Mouse (Mus musculus) intestine, embryonic 15.5 days (tissue): Measurements from ENCODE around the gene Jam3. TPM values are rescaled to one million over a fixed set of nuclear protein-coding genes. Genes with fewer than 3 reads are reported as not detected.

Source experiments
- ATAC-seq: fragments of 200-750 bp; cut with Nextera tagmentation; 2 replicates; pipeline ENCODE4 v1.8.0; 2017; ENCODE audit warnings: moderate TSS enrichment, moderate library complexity
- H3K27ac ChIP-seq: fragments of 300-500 bp; sonication (generic); 2 replicates; pipeline ENCODE4 v1.5.1; 2015; ENCODE audit warnings: mild to moderate bottlenecking, inconsistent platforms
- H3K27me3 ChIP-seq: fragments of 300-500 bp; sonication (generic); replicated peaks from 2 replicates; pipeline ENCODE4 v1.6.1; 2015; ENCODE audit warnings: inconsistent platforms
- H3K36me3 ChIP-seq: fragments of 300-500 bp; sonication (generic); 2 replicates; pipeline ENCODE4 v1.6.1; 2015; ENCODE audit warnings: inconsistent platforms
- H3K4me1 ChIP-seq: fragments of 300-500 bp; sonication (generic); replicated peaks from 2 replicates; pipeline ENCODE4 v1.6.1; 2015; ENCODE audit warnings: inconsistent platforms
- H3K4me2 ChIP-seq: fragments of 300-500 bp; sonication (generic); replicated peaks from 2 replicates; pipeline ENCODE4 v1.6.1; 2015; ENCODE audit warnings: mild to moderate bottlenecking, inconsistent platforms
- H3K4me3 ChIP-seq: fragments of 300-500 bp; sonication (generic); replicated peaks from 2 replicates; pipeline ENCODE4 v1.5.1; 2015; ENCODE audit warnings: inconsistent platforms
- H3K9ac ChIP-seq: fragments of 300-500 bp; sonication (generic); 2 replicates; pipeline ENCODE4 v1.6.1; 2015; ENCODE audit warnings: inconsistent platforms
- H3K9me3 ChIP-seq: fragments of 300-500 bp; sonication (generic); 2 replicates; pipeline ENCODE4 v1.6.1; 2016; ENCODE audit warnings: inconsistent platforms
- WGBS: fragments of 180-500 bp; shearing (Covaris S2); methylation state at CpG from one replicate; pipeline ENCODE4 v1.1.7; 2015; 5-methylcytosine and 5-hydroxymethylcytosine counted together
- polyA plus RNA-seq: library from polyadenylated mRNA; unstranded; fragments of >200 nt; fragmentation: Nextera tagmentation; extraction: Ambion mirVana; gene quantifications from 2 replicates; pipeline ENCODE4 v1.2.1, GENCODE M21; 2015

The Jam3 gene
- polyA plus RNA-seq, 1 experiment from 2014 or later, result 55.1 TPM

DNA sequence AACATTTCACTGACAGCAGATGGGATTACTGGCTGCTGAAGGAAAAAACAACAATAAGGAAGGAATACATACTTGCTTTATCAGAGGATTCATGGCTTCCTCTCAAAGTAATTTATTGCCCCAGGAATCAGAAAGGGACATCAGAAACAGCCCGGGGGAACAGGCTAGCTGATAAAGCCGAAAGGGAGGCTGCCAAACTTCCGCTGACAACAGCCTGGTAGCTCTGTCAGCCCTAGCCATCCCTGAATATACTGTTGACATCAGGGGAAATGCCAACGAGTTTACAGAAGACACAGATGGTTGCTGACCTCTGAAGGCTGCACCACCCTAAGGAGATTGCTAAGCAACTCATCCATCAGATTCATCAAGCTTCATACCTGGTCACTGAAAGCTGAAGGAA lies 26.6 kb downstream of the Jam3 start:
- H3K9me3 ChIP-seq, result no peaks in the 10 kb centered on the region
- no peak overlapping the region for H3K4me2 ChIP-seq
- no peak overlapping the region for H3K4me3 ChIP-seq
- no peaks in the 10 kb centered on the region for H3K4me1 ChIP-seq
- no peaks in the 10 kb centered on the region for H3K36me3 ChIP-seq
- H3K27me3 ChIP-seq, result no peaks in the 10 kb centered on the region
- H3K27ac ChIP-seq, result no peak overlapping the region
- no peak for ATAC-seq
- WGBS, result 51% methylated on average over 4 of the region's 4 CpGs
- no peak overlapping the region for H3K9ac ChIP-seq

DNA sequence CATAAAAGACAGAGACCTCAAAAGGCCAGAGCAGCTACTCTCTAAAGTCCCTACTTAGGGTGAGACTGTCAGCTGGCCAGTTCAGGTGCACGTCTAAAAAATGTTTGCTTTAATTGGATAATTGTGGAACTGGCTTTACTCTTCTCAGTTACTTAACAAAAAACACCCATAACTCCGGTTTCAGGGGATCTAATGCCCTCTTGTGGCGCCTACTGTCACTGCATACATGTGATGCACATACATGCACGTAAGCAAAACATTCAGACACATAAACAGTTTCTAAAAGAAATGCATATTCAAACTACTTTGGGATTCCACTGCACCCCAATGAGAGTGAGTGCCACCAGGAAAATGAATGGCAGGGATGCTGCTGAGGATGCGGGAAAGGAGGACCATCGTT lies 28.7 kb downstream of the Jam3 start:
- H3K27ac ChIP-seq, result no peak overlapping the region
- no peak overlapping the region for H3K4me3 ChIP-seq
- H3K4me1 ChIP-seq, result no peaks in the 10 kb centered on the region
- ATAC-seq, result no peak
- no peak overlapping the region for H3K9ac ChIP-seq
- 89% methylated on average over 6 of the region's 6 CpGs for WGBS
- no peaks in the 10 kb centered on the region for H3K9me3 ChIP-seq
- H3K27me3 ChIP-seq, result no peaks in the 10 kb centered on the region
- H3K36me3 ChIP-seq, result no peaks in the 10 kb centered on the region
- no peak overlapping the region for H3K4me2 ChIP-seq

DNA sequence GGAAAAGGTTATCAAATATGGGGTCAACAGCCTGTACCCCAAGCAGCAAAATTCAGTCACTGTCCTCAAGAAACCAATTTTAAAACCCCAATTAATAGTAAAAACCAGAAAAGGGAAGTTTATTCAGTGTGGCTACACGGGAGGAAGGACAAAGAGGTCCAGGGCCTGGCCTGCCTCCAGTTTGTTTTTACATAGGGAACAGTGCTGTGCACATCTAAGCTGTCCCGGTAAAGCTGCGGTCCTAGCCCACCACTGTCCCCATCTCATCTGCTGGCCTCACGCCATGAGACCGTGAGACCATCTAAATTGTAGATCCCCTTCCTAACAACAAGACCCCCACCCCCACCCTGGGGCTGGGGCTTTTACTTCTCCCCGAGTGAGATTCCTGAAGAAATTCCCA lies 29.8 kb downstream of the Jam3 start:
- H3K27me3 ChIP-seq, result no peaks in the 10 kb centered on the region
- H3K4me2 ChIP-seq, result no peak overlapping the region
- no peak overlapping the region for H3K4me3 ChIP-seq
- no peaks in the 10 kb centered on the region for H3K4me1 ChIP-seq
- H3K9ac ChIP-seq, result no peak overlapping the region
- H3K36me3 ChIP-seq, result no peaks in the 10 kb centered on the region
- no peak overlapping the region for H3K27ac ChIP-seq
- no peak for ATAC-seq
- WGBS, result 55% methylated on average over 6 of the region's 6 CpGs
- no peaks in the 10 kb centered on the region for H3K9me3 ChIP-seq

DNA sequence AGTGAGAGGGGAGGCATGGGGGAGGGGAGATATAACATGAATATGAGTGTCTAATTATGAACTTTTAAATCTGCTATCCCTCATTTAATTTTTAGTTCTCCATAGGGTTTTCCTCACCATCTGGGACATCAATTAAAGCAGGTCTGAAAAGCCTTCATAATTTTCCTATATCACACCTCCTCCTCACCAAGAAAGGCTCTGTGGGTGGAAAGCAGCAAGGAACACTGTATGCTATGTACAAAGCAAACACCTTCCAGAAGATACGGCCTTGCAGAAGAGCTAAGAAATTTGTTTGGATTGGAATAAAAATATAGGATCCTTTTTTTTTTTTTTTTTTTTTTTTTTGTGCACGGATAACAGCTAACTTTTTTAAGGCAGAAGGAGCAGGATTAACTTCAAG lies 31.3 kb downstream of the Jam3 start:
- ATAC-seq, result no peak
- Histone ChIP-seq H3K27me3 (no peaks in the 10 kb centered on the region), H3K4me3 (no peak overlapping the region), H3K4me2 (no peak overlapping the region), H3K36me3 (no peaks in the 10 kb centered on the region), H3K9ac (no peak overlapping the region), H3K27ac (no peak overlapping the region), H3K9me3 (no peaks in the 10 kb centered on the region), H3K4me1 (no peaks in the 10 kb centered on the region)
- 75% methylated on average over 2 of the region's 2 CpGs for WGBS

DNA sequence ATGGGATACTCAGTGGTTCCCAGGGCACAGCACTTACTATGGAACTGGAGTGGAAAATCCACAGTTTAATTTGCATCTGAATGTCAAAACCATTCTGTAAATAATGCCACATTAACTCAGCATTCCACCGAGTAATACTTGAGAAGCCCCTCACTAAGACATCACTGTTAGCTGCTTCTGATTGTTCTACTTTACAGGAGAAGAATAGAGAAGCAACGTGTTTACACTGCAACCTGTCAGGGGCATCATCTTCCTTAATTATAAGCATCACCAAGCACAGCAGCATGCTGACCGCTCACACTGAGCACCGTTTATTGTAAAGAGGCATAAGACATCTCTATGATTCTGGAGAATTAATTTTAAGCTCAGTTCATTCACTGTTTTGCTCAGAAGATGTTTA lies 32.3 kb downstream of the Jam3 start:
- Histone ChIP-seq H3K36me3 (no peaks in the 10 kb centered on the region), H3K27ac (no peak overlapping the region), H3K27me3 (no peaks in the 10 kb centered on the region), H3K9me3 (no peaks in the 10 kb centered on the region), H3K9ac (no peak overlapping the region), H3K4me3 (no peak overlapping the region), H3K4me1 (no peaks in the 10 kb centered on the region), H3K4me2 (no peak overlapping the region)
- ATAC-seq, result no peak
- WGBS, result 67% methylated on average over 4 of the region's 4 CpGs

DNA sequence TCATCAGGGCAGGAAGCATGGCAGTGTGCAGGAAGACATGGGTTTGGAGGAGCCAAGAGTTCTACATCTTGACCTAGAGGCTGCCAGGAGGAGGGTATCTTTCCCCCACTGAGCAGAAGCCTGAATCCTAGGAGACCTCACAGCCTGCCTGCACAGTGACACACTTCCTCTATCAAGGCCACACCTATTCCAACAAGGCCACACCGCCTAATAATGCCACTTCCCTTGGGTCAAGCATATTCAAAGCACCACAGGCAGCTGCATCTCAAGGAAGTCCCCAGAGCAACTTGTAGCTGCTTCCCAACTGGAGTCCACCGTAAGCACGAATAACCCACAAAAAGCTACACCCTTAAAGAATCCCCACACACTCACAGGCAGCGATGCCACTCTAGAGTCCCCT lies 33.1 kb downstream of the Jam3 start:
- Histone ChIP-seq H3K27me3 (no peaks in the 10 kb centered on the region), H3K4me3 (no peak overlapping the region), H3K4me1 (no peaks in the 10 kb centered on the region), H3K9me3 (no peaks in the 10 kb centered on the region), H3K9ac (no peak overlapping the region), H3K27ac (no peak overlapping the region), H3K36me3 (no peaks in the 10 kb centered on the region), H3K4me2 (no peak overlapping the region)
- 91% methylated on average over 4 of the region's 4 CpGs for WGBS
- ATAC-seq, result no peak

DNA sequence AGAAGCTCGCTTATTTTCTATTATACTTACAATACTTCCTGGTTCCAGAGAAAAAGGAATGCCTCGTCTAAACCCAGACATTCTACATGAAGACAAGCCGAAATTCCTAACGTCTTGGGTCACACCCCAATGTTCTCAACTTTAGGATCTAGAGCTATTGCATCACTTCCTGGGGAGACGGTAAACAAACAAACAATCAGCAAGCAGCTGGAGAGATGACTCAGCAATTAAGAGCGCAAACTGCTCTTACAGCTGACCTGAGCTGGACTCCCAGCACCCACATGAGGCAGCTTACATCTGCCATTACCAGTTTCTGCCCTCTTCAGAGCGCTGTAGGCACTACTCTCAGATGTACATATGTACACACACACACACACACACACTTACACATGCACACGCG lies 34.0 kb downstream of the Jam3 start:
- no peaks in the 10 kb centered on the region for H3K27me3 ChIP-seq
- H3K36me3 ChIP-seq, result no peaks in the 10 kb centered on the region
- no peak overlapping the region for H3K4me2 ChIP-seq
- no peaks in the 10 kb centered on the region for H3K4me1 ChIP-seq
- no peak overlapping the region for H3K9ac ChIP-seq
- no peak overlapping the region for H3K27ac ChIP-seq
- H3K9me3 ChIP-seq, result no peaks in the 10 kb centered on the region
- 85% methylated on average over 9 of the region's 9 CpGs for WGBS
- no peak for ATAC-seq
- no peak overlapping the region for H3K4me3 ChIP-seq

DNA sequence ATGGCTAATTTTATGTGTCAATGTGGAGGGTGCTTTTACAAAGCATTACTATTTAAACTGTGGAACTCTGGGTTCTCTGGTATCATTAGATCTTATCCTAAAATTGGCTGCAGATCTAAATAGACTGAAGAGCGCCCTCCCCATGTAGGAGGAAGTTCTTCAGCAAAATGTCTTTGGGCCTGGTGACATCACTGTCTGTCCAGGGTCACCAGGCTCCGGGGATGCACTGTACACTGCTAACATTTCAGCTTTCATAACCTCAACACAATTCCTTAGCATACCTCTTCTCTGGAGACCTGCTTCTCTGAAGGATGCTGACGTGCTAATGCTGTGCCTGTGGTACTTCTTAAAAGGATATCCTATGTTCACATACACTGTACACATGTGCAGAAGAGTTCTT lies 43.5 kb downstream of the Jam3 start:
- 90% methylated on average over 3 of the region's 3 CpGs for WGBS
- Histone ChIP-seq H3K36me3 (no peaks in the 10 kb centered on the region), H3K9me3 (no peaks in the 10 kb centered on the region), H3K27ac (no peak overlapping the region), H3K9ac (no peak overlapping the region), H3K4me1 (no peaks in the 10 kb centered on the region), H3K4me2 (no peak overlapping the region), H3K4me3 (no peak overlapping the region), H3K27me3 (no peaks in the 10 kb centered on the region)
- ATAC-seq, result no peak

DNA sequence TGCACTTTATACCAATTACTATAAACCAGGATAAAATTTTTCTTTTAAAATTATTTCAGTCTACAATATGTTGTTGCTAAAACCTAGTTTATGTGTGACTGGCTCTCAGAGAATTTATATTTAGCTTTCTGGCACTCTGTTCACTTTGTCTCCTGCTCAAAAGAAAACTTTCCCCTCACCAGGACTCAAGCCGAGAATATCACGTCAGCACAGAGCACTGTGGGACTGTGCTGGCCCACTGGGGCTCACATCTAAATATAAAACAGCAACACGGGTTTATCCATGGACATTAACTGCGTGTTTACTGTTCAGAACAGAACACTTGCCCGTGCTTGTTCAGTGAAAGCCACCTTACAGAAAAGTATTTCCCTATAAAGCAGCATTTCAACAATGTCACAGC lies 44.5 kb downstream of the Jam3 start:
- 42% methylated on average over 5 of the region's 5 CpGs for WGBS
- H3K27me3 ChIP-seq, result no peaks in the 10 kb centered on the region

DNA sequence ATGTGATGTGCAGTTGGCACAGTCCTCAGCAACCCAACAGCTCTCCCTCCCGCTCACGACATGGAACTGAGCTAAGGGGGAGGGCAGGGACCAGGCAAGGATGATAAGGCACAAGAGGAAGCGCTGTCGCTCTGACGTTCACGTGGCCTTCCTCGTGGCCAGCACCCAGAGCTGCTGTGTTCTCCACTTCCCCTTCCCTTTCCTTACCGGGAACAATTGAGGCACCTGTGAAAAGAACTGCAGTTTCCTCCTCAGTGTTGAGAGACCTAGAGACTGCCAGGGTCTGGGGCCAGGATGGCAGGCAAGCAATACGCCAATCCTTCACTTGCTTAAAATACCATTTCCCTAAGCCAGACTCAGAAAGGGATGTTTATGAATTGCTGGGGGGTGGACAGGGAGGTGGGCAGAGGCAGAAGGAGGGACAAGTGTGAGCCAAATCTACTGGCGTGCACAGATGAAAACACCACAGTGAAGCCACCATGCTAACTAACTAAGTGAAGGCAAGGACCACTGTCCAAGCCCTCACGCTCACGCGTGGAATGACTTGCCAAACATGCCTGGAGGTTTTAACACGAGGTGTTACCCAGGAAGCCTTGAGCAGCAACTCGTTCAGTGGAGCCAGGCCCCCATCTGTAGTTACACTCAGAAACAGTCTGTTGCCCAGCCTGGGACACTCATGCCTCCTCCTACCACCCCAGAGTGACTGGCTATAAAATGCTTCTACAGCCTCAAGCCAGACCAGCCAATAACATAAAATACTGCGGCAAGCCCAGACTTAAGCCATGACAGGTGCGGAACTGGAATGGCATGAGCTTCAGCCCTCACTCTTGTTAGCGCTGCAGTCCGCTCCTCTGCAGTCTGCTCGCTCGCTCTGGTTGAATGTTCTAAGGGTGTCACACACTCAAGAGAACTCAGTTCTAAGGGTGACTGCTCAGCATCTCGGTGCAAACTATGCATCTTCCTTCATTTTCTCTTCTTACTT lies 45.4 kb downstream of the Jam3 start:
- ATAC-seq, result peak; percentile 45; the same call in 1 of the 2 replicates
- Histone ChIP-seq H3K36me3 (no peaks in the 10 kb centered on the region), H3K9me3 (no peaks in the 10 kb centered on the region), H3K9ac (no peak overlapping the region), H3K27ac (no peak overlapping the region), H3K4me1 (no peaks in the 10 kb centered on the region), H3K27me3 (no peaks in the 10 kb centered on the region), H3K4me2 (no peak overlapping the region), H3K4me3 (no peak overlapping the region)
- 67% methylated on average over 22 of the region's 22 CpGs for WGBS

More for the DNA sequence above, 44.5 kb downstream of the Jam3 start:
- Histone ChIP-seq H3K4me2 (no peak overlapping the region), H3K9me3 (no peaks in the 10 kb centered on the region), H3K9ac (no peak overlapping the region), H3K4me1 (no peaks in the 10 kb centered on the region), H3K36me3 (no peaks in the 10 kb centered on the region), H3K27ac (no peak overlapping the region), H3K4me3 (no peak overlapping the region)
- ATAC-seq, result no peak

DNA sequence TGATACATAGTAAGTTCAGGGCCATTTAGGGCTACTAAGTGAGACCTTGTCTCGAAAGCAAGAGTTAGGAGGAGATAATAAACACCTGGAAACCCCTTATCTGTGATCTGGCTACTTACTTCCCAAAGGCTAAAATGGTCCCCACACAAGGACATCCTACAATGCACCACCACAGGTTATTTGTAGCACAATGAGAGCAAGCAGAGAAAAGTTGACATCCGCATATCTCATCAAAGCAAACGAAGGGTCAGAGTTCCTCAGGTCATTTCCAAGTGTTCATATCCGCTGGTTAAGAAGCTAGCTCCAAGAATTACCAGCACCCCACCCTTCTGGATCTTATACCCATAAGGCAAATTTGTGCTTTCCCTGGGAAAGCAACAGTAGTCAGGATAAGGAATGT lies 46.8 kb downstream of the Jam3 start:
- Histone ChIP-seq H3K27ac (no peak overlapping the region), H3K9ac (no peak overlapping the region), H3K4me3 (no peak overlapping the region), H3K27me3 (no peaks in the 10 kb centered on the region), H3K4me2 (no peak overlapping the region), H3K9me3 (no peaks in the 10 kb centered on the region), H3K36me3 (no peaks in the 10 kb centered on the region), H3K4me1 (no peaks in the 10 kb centered on the region)
- 78% methylated on average over 4 of the region's 4 CpGs for WGBS
- no peak for ATAC-seq

DNA sequence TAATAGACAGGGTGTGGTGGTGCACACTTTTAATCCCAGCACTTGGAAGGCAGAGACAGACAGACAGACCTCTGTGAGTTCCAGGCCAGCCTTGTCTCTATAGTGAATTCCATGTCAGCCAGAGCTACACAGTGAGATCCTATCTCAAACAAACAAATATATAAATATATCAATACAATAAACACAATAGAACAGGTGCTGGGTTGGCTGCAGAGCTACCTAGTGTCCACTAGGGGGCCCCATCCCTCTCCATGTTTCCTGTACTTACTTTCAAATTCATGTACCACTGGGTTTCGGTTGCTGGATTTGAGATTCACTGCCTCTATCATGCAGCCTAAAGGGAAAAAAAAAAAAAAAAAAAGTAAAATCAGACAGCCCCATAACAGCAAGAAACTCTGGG lies 49.1 kb downstream of the Jam3 start:
- H3K4me3 ChIP-seq, result no peak overlapping the region
- no peaks in the 10 kb centered on the region for H3K9me3 ChIP-seq
- H3K27me3 ChIP-seq, result no peaks in the 10 kb centered on the region
- no peaks in the 10 kb centered on the region for H3K36me3 ChIP-seq
- no peak overlapping the region for H3K9ac ChIP-seq
- no peak overlapping the region for H3K4me2 ChIP-seq
- H3K4me1 ChIP-seq, result no peaks in the 10 kb centered on the region
- H3K27ac ChIP-seq, result no peak overlapping the region
- WGBS, result 65% methylated on average over 1 of the region's 1 CpGs
- no peak for ATAC-seq

DNA sequence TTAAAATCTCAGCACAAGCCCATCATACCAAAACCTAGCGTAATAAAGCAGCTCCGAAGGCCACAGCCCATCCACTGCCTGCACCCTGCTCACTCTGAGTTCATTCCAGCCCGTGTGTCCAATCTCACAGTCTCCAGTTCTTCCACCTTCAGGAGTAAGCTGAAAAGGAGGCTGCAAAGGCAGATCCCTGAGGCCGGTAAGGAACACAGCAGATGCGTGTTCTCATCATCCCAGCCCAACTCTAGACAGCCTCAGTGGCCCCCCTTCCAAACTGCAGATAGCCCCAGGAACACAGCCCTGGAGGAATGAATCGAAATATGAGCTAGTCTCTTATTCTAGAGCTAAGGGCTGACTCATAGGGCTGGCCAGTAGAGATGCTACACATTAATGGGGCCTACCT lies 53.8 kb downstream of the Jam3 start:
- no peak for ATAC-seq
- H3K27me3 ChIP-seq, result no peaks in the 10 kb centered on the region
- H3K4me1 ChIP-seq, result no peaks in the 10 kb centered on the region
- WGBS, result 90% methylated on average over 6 of the region's 6 CpGs
- no peaks in the 10 kb centered on the region for H3K9me3 ChIP-seq
- H3K4me2 ChIP-seq, result no peak overlapping the region
- H3K36me3 ChIP-seq, result peaks cover 3% of the 10 kb centered on the region; the same call in 1 of the 2 replicates
- H3K27ac ChIP-seq, result no peak overlapping the region
- no peak overlapping the region for H3K4me3 ChIP-seq
- H3K9ac ChIP-seq, result no peak overlapping the region
